ENCODE assay signal across 22 mouse cellular contexts in genomic region chr7:89023230-89024030, GRCm38 (mm10).
A peak's percentile ranks its signal among the peaks of the same experiment; 100 is the strongest.
DNase-seq lines count a peak whose midpoint lies in the region; ATAC-seq and TF ChIP-seq lines count a peak whose summit lies in the region.
"Had no signal": no experiment of that assay in that cellular context is flagged by ENCODE, and none has a peak within 500 bp of the region (broad histone marks: within the 10 kb centered on the region; RNA-seq: fewer than 3 reads in every experiment).

No protein-coding gene starts in this region.

- peak overlapping the region; percentile 46; the same call in 1 of the 2 replicates for H3K27ac ChIP-seq in midbrain, embryonic 14.5 days (replicated peaks; ENCODE audit: low read depth, low read length)
- H3K27ac ChIP-seq in midbrain, embryonic 10.5 days (replicated peaks) = no peak overlapping the region
- peak overlapping the region; percentile 68; the same call in 1 of the 2 replicates for H3K27ac ChIP-seq in midbrain, embryonic 15.5 days
- 0 out of 2 replicates have a peak overlapping the region, but pooled peaks have one; percentile 38 for H3K27ac ChIP-seq in midbrain, postnatal 0 days (ENCODE audit: low read depth, low read length)
- H3K27ac ChIP-seq in cerebellum, adult 2 months (ENCODE audit: insufficient read depth, low read length) = no peak overlapping the region
- H3K27ac ChIP-seq: embryonic facial prominence, embryonic 13.5 days; embryonic facial prominence, embryonic 15.5 days; forebrain, embryonic 10.5 days; forebrain, embryonic 12.5 days had no signal

- no peak for TF ChIP-seq POLR2A in cerebellum, adult 2 months (IDR thresholded peaks at IDR 0.05; ENCODE audit: borderline replicate concordance, insufficient read depth, low read length)

- no peak for ATAC-seq in midbrain, embryonic 14.5 days (ENCODE audit: low FRiP score, low TSS enrichment)
- ATAC-seq in midbrain, embryonic 15.5 days (replicated peaks) = peak; percentile 90
- no peak for ATAC-seq in midbrain, postnatal 0 days (ENCODE audit: low FRiP score)
- ATAC-seq in megakaryocyte, adult 5-6 weeks (ENCODE audit: poor library complexity, severe bottlenecking) = no peak
- ATAC-seq: forebrain, embryonic 14.5 days; forebrain, embryonic 16.5 days had no signal

- H3K4me1 ChIP-seq in midbrain, embryonic 14.5 days (ENCODE audit: control insufficient read depth, insufficient read depth, low read length) = no peaks in the 10 kb centered on the region
- H3K4me1 ChIP-seq in midbrain, embryonic 10.5 days = no peaks in the 10 kb centered on the region
- no peaks in the 10 kb centered on the region; the same call in 1 of the 2 replicates for H3K4me1 ChIP-seq in midbrain, embryonic 15.5 days
- no peaks in the 10 kb centered on the region for H3K4me1 ChIP-seq in midbrain, postnatal 0 days (ENCODE audit: insufficient read depth, low read length)
- H3K4me1 ChIP-seq in cerebellum, adult 2 months (ENCODE audit: control insufficient read depth, insufficient read depth, low read length) = no peaks in the 10 kb centered on the region
- H3K4me1 ChIP-seq: embryonic facial prominence, embryonic 13.5 days; embryonic facial prominence, embryonic 15.5 days; forebrain, embryonic 10.5 days; forebrain, embryonic 12.5 days had no signal

- no peak overlapping the region for H3K4me2 ChIP-seq in midbrain, embryonic 14.5 days (ENCODE audit: low read length)
- no peak overlapping the region for H3K4me2 ChIP-seq in midbrain, embryonic 15.5 days
- H3K4me2 ChIP-seq in midbrain, postnatal 0 days (ENCODE audit: low read depth, low read length, poor library complexity, severe bottlenecking) = no peak overlapping the region
- H3K4me2 ChIP-seq: embryonic facial prominence, embryonic 13.5 days; embryonic facial prominence, embryonic 15.5 days; forebrain, embryonic 12.5 days had no signal

- no peaks in the 10 kb centered on the region for H3K36me3 ChIP-seq in midbrain, embryonic 14.5 days (ENCODE audit: control insufficient read depth, insufficient read depth, low read length)
- no peaks in the 10 kb centered on the region for H3K36me3 ChIP-seq in midbrain, embryonic 10.5 days
- no peaks in the 10 kb centered on the region for H3K36me3 ChIP-seq in midbrain, embryonic 15.5 days (replicated peaks)
- no peaks in the 10 kb centered on the region for H3K36me3 ChIP-seq in midbrain, postnatal 0 days (ENCODE audit: insufficient read depth, low read length)
- H3K36me3 ChIP-seq: embryonic facial prominence, embryonic 13.5 days; embryonic facial prominence, embryonic 15.5 days; forebrain, embryonic 10.5 days; forebrain, embryonic 12.5 days had no signal

- WGBS in midbrain, embryonic 14.5 days = 67% methylated on average over 3 of the region's 3 CpGs
- 81% methylated on average over 3 of the region's 3 CpGs for WGBS in midbrain, embryonic 10.5 days
- WGBS in midbrain, embryonic 15.5 days = 66% methylated on average over 3 of the region's 3 CpGs
- 58% methylated on average over 3 of the region's 3 CpGs for WGBS in midbrain, postnatal 0 days
- 84% methylated on average over 3 of the region's 3 CpGs for WGBS in cerebellum, adult 2 months

- no peak overlapping the region for H3K9ac ChIP-seq in midbrain, embryonic 14.5 days (replicated peaks; ENCODE audit: low read length)
- no peak overlapping the region for H3K9ac ChIP-seq in midbrain, embryonic 15.5 days
- no peak overlapping the region for H3K9ac ChIP-seq in midbrain, postnatal 0 days (replicated peaks; ENCODE audit: low read length, poor library complexity, severe bottlenecking)
- H3K9ac ChIP-seq: embryonic facial prominence, embryonic 13.5 days; embryonic facial prominence, embryonic 15.5 days; forebrain, embryonic 12.5 days had no signal

- H3K4me3 ChIP-seq in midbrain, embryonic 14.5 days (replicated peaks; ENCODE audit: low read depth, low read length) = no peak overlapping the region
- no peak overlapping the region for H3K4me3 ChIP-seq in midbrain, embryonic 10.5 days
- H3K4me3 ChIP-seq in midbrain, embryonic 15.5 days = no peak overlapping the region
- H3K4me3 ChIP-seq in midbrain, postnatal 0 days (ENCODE audit: low read depth, low read length) = no peak overlapping the region
- H3K4me3 ChIP-seq in cerebellum, adult 2 months (replicated peaks; ENCODE audit: insufficient read depth, low read depth, low read length) = no peak overlapping the region
- H3K4me3 ChIP-seq: embryonic facial prominence, embryonic 13.5 days; embryonic facial prominence, embryonic 15.5 days; erythroblast, embryonic 14.5 days; forebrain, embryonic 10.5 days; forebrain, embryonic 12.5 days had no signal

- TF ChIP-seq CTCF in midbrain, postnatal 0 days (IDR thresholded peaks at IDR 0.05) = no peak
- no peak for TF ChIP-seq CTCF in cerebellum, adult 2 months (IDR thresholded peaks at IDR 0.05; ENCODE audit: borderline replicate concordance, insufficient read depth, low read depth, low read length)

- no peaks in the 10 kb centered on the region for H3K9me3 ChIP-seq in midbrain, embryonic 14.5 days (ENCODE audit: control insufficient read depth, low read length)
- no peaks in the 10 kb centered on the region for H3K9me3 ChIP-seq in midbrain, embryonic 10.5 days (replicated peaks)
- no peaks in the 10 kb centered on the region for H3K9me3 ChIP-seq in midbrain, embryonic 15.5 days
- no peaks in the 10 kb centered on the region for H3K9me3 ChIP-seq in midbrain, postnatal 0 days (ENCODE audit: low read length)
- H3K9me3 ChIP-seq: embryonic facial prominence, embryonic 13.5 days; embryonic facial prominence, embryonic 15.5 days; forebrain, embryonic 10.5 days; forebrain, embryonic 12.5 days had no signal

- peak; percentile 43 for DNase-seq in midbrain, embryonic 14.5 days
- no peak for DNase-seq in midbrain, embryonic 10.5 days (ENCODE audit: low spot score)
- DNase-seq in midbrain, postnatal 0 days (ENCODE audit: low spot score) = no peak
- DNase-seq in cerebellum, adult 2 months = no peak
- DNase-seq: adrenal gland, adult 2 months; adrenal gland, postnatal 10 days; adrenal gland, postnatal 25 days; cerebellum, adult 11-12 months; cerebellum, adult 8-10 months; cerebellum, adult 9-11 months; cerebellum, postnatal 14 days; cerebellum, postnatal 36 days; embryo, embryonic 11 days had no signal

- no peaks in the 10 kb centered on the region for H3K27me3 ChIP-seq in midbrain, embryonic 14.5 days (ENCODE audit: control insufficient read depth, insufficient read depth, low read length)
- no peaks in the 10 kb centered on the region for H3K27me3 ChIP-seq in midbrain, embryonic 10.5 days (ENCODE audit: low read depth, poor library complexity, severe bottlenecking)
- no peaks in the 10 kb centered on the region for H3K27me3 ChIP-seq in midbrain, embryonic 15.5 days (replicated peaks)
- H3K27me3 ChIP-seq in midbrain, postnatal 0 days (ENCODE audit: insufficient read depth, low read length) = no peaks in the 10 kb centered on the region
- no peaks in the 10 kb centered on the region for H3K27me3 ChIP-seq in cerebellum, adult 2 months (ENCODE audit: control insufficient read depth, insufficient read depth, low read length)
- H3K27me3 ChIP-seq: embryonic facial prominence, embryonic 13.5 days; embryonic facial prominence, embryonic 15.5 days; forebrain, embryonic 12.5 days had no signal

Comparison
In these comparisons a context has a peak if more than half of its experiments do, and no peak if none do; other contexts are left out.
1. H3K27ac ChIP-seq: peak in midbrain, embryonic 14.5 days (single experiment), midbrain, embryonic 15.5 days (single experiment) and midbrain, postnatal 0 days (single experiment); none in midbrain, embryonic 10.5 days (single experiment) and cerebellum, adult 2 months (single experiment).